Mouse (Mus musculus): ENCODE results near the gene Nufip1.

- no peak for TF ChIP-seq CTCF (IDR thresholded peaks at IDR 0.05; ENCODE audit: borderline replicate concordance, insufficient read depth, low read length)
- no peak for TF ChIP-seq POLR2A (IDR thresholded peaks at IDR 0.05; ENCODE audit: low read depth, low read length)
Measured at GRCm38 (mm10) chr14:76164236-76164635, 53.5 kb downstream of the Nufip1 start.

Measured in embryonic fibroblast, embryonic 13.5 days (primary cell).